Mouse (Mus musculus) Patski (cell line): Measurements from ENCODE around the gene Nme6. TPM values are rescaled to one million over a fixed set of nuclear protein-coding genes. Genes with fewer than 3 reads are reported as not detected.

Experiments used
- ATAC-seq: fragments of 100-300 bp; one replicate; pipeline ENCODE4 v1.8.0; 2021
- CTCF ChIA-PET: fragments of 350-600 bp; sonication (Branson Sonifier 250); formaldehyde crosslinking; loops from one replicate; lab custom pipeline; 2022; ENCODE audit warnings: inconsistent platforms; lab: Charles Lee
- POLR2A ChIA-PET: fragments of 350-600 bp; sonication (Branson Sonifier 250); formaldehyde crosslinking; loops from one replicate; lab custom pipeline; 2022; ENCODE audit warnings: antibody characterized with exemption, inconsistent platforms; lab: Charles Lee
- DNase-seq: peaks from one replicate; pipeline ENCODE4 v3.0.0-alpha.2; 2011; ENCODE audit warnings: low read depth, low spot score
- H3K27me3 ChIP-seq: fragments of 371-371 bp; one replicate; pipeline ENCODE4 v1.5.1; 2021
- CTCF ChIP-seq: fragments of 100-300 bp; IDR thresholded peaks from one replicate; pipeline ENCODE4 v1.5.1; 2021
- in situ Hi-C: fragments of 300-500 bp; cut with MboI; formaldehyde crosslinking; loops from 3 replicates; pipeline ENCODE4 v1.11.1; 2018; ENCODE audit warnings: low pct_unique_long_range_greater_than_20kb, mixed read lengths
- polyA plus RNA-seq: library from polyadenylated mRNA; unstranded; gene quantifications from one replicate; pipeline ENCODE4 v1.2.3, GENCODE M21; 2021

The Nme6 gene
- polyA plus RNA-seq, 1 experiment from 2014 or later = 25.0 TPM

GRCm38 (mm10) chr9:109816341-109816740, 16.2 kb upstream of the Nme6 start:
- no peak for ATAC-seq
- in situ Hi-C loops = no loop called here
- CTCF ChIA-PET = interaction anchor here (1.2 kb wide), 1 partner anchor 16 kb away, joined by 3 read pairs; no protein-coding TSS in a partner anchor

DNA sequence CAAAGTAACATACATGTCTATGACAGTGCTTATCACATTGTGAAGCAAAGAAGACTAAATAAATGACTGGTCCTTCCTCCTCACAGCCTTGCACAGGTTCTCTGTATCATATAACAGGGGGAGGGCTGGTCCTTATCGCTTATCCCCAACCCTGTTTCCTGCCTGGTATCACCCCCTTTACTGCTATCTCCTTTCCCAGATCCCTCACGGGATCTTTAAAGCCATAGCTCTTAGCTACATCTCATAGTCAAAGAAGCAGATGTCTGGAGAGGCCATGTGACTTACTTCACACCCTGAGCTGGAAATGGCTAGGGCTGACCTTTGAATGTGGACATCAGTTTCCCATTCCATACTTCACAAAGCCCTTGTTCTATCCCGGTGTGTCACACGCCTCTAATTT, 6.8 kb upstream of the Nme6 start:
- ATAC-seq = no peak
- DNase-seq = no peak
- TF ChIP-seq CTCF = no peak
- ChIA-PET CTCF (no interaction called here), POLR2A (no interaction called here)
- in situ Hi-C loops = no loop called here
- H3K27me3 ChIP-seq = peaks cover 4% of the 10 kb centered on the region

More at GRCm38 (mm10) chr9:109816341-109816740, 16.2 kb upstream of the Nme6 start:
- H3K27me3 ChIP-seq = no peaks in the 10 kb centered on the region
- DNase-seq = no peak
- no peak for TF ChIP-seq CTCF
- POLR2A ChIA-PET = no interaction called here

DNA sequence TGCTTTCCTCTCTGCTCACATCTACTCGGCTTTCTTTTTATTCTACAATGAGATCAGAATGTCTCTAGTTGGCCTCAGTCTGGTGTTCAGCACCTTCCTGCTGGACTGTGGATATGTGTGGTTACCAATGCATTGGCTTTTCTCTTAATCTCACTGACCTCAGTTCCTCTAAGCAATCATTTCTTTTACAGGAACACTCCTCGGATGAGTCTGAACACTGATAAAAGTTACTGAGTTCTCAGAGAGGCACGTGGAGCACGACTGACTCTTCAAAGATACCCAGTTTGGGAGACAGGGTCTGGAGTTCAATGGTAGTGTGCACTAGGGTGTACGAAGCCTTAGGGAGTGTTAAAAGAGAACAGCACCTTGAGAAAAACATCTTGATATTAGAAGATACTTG, 6.4 kb upstream of the Nme6 start:
- CTCF ChIA-PET = no interaction called here

DNA sequence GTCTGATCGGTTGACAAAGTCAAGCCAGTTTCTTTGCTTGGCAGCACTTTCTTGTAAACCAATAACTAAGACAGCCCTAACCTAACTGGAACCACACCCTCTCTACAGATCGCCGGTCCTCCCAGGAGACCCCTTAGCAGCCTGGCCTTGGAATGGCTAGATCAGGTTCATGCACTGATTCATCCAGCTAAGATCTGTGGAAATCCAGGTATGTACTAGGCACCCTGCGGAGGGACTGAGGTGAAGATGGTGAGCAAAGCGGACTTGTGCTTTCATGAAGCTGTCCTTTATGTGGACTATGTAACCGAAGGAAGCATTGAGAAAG, 501 bp downstream of the Nme6 start:
- POLR2A ChIA-PET = interaction anchor here (1.7 kb wide), 1 partner anchor 12 kb away, joined by 7 read pairs; no protein-coding TSS in a partner anchor
- DNase-seq (no peak), ATAC-seq (peak; percentile 25)
- H3K27me3 ChIP-seq = no peaks in the 10 kb centered on the region
- TF ChIP-seq CTCF = no peak
- in situ Hi-C loops = no loop called here
- CTCF ChIA-PET = interaction anchor here (1.2 kb wide), 1 partner anchor 34 kb away, joined by 3 read pairs; no protein-coding TSS in a partner anchor

More for the DNA sequence above, 6.4 kb upstream of the Nme6 start:
- in situ Hi-C loops = no loop called here
- ATAC-seq (no peak), DNase-seq (no peak)
- peaks cover 4% of the 10 kb centered on the region for H3K27me3 ChIP-seq
- TF ChIP-seq CTCF = no peak
- POLR2A ChIA-PET = no interaction called here

DNA sequence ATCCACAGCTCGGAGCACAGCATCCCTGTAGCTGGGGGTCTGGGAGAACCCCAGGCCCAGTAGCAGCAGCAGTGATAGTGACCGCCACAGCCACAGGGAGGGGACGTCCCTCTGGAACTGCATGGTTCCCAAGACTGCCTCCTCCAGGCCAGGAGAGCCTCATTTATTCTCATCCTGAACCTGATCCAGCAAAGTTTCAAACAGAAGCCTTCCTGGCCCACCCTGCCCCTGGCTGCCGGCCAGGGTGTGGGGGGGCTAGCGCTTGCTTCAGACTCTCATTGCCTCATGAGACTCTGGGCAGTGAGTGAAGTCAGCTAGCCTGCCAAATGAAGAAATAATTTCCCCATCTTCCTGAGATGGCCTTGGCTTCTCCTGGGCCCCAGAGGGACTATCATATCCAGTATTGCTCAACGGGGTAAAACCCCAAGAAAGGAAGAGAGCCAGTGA, 16.8 kb downstream of the Nme6 start, which contains the start of gene Camp:
TSS of gene Camp (minus strand) at position 306 of the 447 bp plus-strand sequence.
- in situ Hi-C loops = no loop called here
- POLR2A ChIA-PET = no interaction called here
- CTCF ChIA-PET = no interaction called here
- TF ChIP-seq CTCF = no peak
- no peak for ATAC-seq
- no peak for DNase-seq
- H3K27me3 ChIP-seq = no peaks in the 10 kb centered on the region

DNA sequence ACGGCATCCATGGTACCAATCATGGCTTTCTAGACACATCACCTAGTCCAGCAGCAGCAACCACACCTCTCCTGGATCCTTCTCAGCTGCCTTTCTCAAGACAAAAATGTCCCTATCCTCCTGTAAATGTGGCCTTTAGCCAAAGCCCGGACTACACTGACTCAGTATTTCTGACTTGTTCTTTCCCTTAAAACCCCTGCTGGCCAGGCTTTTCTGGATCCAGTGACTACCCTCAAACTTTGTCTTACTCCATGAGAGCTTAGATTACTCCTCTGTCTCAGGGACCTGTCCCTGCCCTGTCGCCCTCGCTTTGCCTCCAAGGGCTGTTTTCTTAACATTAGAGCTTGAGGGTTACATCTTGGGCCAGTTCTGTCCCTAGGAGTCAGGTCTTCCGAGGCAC, 17.6 kb downstream of the Nme6 start:
- ChIA-PET CTCF (interaction anchor here (1.2 kb wide), 1 partner anchor 12 kb away, joined by 3 read pairs; no protein-coding TSS in a partner anchor), POLR2A (interaction anchor here (1.5 kb wide), 1 partner anchor 8 kb away, joined by 3 read pairs; no protein-coding TSS in a partner anchor)
- in situ Hi-C loops = no loop called here
- H3K27me3 ChIP-seq = no peaks in the 10 kb centered on the region
- no peak for DNase-seq
- ATAC-seq = no peak
- TF ChIP-seq CTCF = no peak

GRCm38 (mm10) chr9:109854341-109854740, 21.8 kb downstream of the Nme6 start:
- POLR2A ChIA-PET = no interaction called here
- in situ Hi-C loops = no loop called here
- TF ChIP-seq CTCF = no peak

DNA sequence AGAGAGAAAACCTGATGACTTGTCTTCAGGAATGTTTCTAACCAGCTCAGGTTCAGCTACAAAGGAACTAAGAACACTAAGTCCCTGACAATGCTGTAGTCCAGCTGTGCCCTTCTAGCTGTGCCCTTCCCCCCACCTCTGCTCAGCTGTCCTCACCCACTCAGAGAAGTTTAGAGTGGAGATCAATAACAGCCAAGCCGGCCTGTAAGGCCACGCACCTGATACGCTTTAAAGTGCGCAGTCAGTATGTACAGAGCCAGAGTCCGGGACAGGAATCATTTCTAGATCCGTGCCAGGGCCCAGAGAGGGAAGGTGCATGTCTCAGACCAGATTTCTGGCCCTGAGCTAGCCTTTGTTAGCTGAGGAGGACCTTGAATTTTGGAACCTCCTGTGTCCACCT, 23.4 kb downstream of the Nme6 start:
- in situ Hi-C loops = no loop called here
- no peak for ATAC-seq
- POLR2A ChIA-PET = no interaction called here

More at GRCm38 (mm10) chr9:109854341-109854740, 21.8 kb downstream of the Nme6 start:
- DNase-seq (no peak), ATAC-seq (no peak)
- CTCF ChIA-PET = no interaction called here
- no peaks in the 10 kb centered on the region for H3K27me3 ChIP-seq

DNA sequence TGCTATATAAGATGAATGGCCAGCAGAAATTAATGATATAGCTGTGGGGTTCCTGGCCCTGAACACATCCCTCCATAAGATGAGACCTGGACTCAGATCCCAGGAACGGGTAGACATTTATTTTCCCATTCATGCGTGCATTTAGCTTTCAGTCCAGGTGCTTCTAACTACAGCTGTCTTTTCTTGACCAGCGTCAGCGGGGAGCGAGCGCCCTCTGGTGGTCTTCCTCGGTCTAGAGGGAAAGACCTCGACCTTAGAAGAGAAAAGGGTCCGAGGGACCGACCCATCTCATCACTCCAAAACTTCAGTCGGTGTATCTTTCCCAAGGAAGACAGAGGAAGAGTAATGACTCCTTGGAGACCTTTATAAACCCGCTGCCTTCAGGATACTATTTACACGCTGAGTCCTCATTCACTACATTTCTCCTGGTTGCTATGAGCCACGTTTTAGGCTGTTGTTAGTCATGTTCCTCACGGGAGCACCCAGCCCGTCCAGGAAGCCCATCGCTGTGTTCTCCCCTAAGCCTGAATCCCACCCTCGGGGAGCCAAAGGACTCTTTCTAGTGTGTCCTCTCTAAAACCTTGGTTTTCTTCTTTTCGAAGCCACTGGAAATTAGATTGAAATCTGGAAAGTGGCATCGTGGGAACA, 30.0 kb downstream of the Nme6 start:
- POLR2A ChIA-PET = no interaction called here
- TF ChIP-seq CTCF = peak; percentile 90
- CTCF ChIA-PET = interaction anchor here (0.7 to 1.3 kb wide), 5 partner anchors 9 to 38 kb away, joined by 3 read pairs; no protein-coding TSS in a partner anchor
- ATAC-seq (peak; percentile 82), DNase-seq (no peak)
- in situ Hi-C loops = loop anchor here (10.0 kb wide), 1 partner anchor 168 kb away; no protein-coding TSS in a partner anchor
- H3K27me3 ChIP-seq = no peaks in the 10 kb centered on the region

More for the DNA sequence above, 23.4 kb downstream of the Nme6 start:
- no peak for TF ChIP-seq CTCF
- no peak for DNase-seq
- CTCF ChIA-PET = no interaction called here
- H3K27me3 ChIP-seq = no peaks in the 10 kb centered on the region

DNA sequence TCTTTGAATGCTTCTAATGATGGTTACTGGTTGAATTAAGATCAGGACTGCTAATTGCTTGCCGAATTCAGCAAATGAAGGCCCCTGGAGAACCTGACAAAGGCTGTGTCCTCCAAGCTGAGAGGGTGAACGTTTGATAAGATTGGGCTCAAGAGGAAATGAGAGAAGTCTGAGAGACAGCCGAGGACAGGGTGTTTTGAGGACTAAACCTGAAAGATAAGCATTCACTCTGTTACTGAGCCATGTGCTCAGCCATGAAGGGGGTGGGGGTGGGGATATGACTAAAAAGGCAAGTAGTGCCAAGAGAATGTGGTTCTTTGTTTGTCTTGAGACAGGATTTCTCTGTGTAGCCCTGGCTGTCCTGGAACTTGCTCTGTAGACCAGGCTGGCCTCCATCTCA, 30.5 kb downstream of the Nme6 start:
- DNase-seq (no peak), ATAC-seq (no peak)
- no peak for TF ChIP-seq CTCF
- ChIA-PET POLR2A (no interaction called here), CTCF (interaction anchor here (1.3 kb wide), 2 partner anchors 12 to 38 kb away, joined by 3 read pairs; no protein-coding TSS in a partner anchor)
- no peaks in the 10 kb centered on the region for H3K27me3 ChIP-seq
- in situ Hi-C loops = loop anchor here (10.0 kb wide), 1 partner anchor 168 kb away; no protein-coding TSS in a partner anchor

GRCm38 (mm10) chr9:109866218-109866617, 33.7 kb downstream of the Nme6 start:
- DNase-seq = no peak
- ChIA-PET POLR2A (no interaction called here), CTCF (no interaction called here)

More at GRCm38 (mm10) chr9:109866218-109866617, 33.7 kb downstream of the Nme6 start:
- TF ChIP-seq CTCF = no peak
- ATAC-seq = no peak
- no peaks in the 10 kb centered on the region for H3K27me3 ChIP-seq
- in situ Hi-C loops = loop anchor here (10.0 kb wide), 1 partner anchor 171 kb away; no protein-coding TSS in a partner anchor
